Mouse (Mus musculus) heart, embryonic 13.5 days (tissue): ENCODE measurements at regions not wholly inside any gene's neighbourhood (a gene's known extent, or its start where the extent isn't known, plus 50 kb on each side); places are given as distances from the start of the nearest gene placed in this dataset.

Experiments
- ATAC-seq: fragments of 200-750 bp; cut with Nextera tagmentation; 2 replicates; pipeline ENCODE4 v1.8.0; 2017; ENCODE audit warnings: moderate TSS enrichment; ENCODE audit not compliant: insufficient number of reproducible peaks, low FRiP score, low TSS enrichment; ENCODE audit errors: extremely low read depth
- H3K27ac ChIP-seq: fragments of 300-500 bp; sonication (generic); replicated peaks from 2 replicates; pipeline ENCODE4 v1.5.1; 2015; ENCODE audit warnings: moderate library complexity, mild to moderate bottlenecking, inconsistent platforms
- H3K27me3 ChIP-seq: fragments of 300-500 bp; sonication (generic); replicated peaks from 2 replicates; pipeline ENCODE4 v1.6.1; 2015; ENCODE audit warnings: mild to moderate bottlenecking, inconsistent platforms
- H3K36me3 ChIP-seq: fragments of 300-500 bp; sonication (generic); 2 replicates; pipeline ENCODE4 v1.6.1; 2015; ENCODE audit warnings: mild to moderate bottlenecking, inconsistent platforms
- H3K4me1 ChIP-seq: fragments of 300-500 bp; sonication (generic); 2 replicates; pipeline ENCODE4 v1.6.1; 2015; ENCODE audit warnings: inconsistent platforms
- H3K4me2 ChIP-seq: fragments of 300-500 bp; sonication (generic); 2 replicates; pipeline ENCODE4 v1.6.1; 2015; ENCODE audit warnings: inconsistent platforms, mild to moderate bottlenecking, moderate library complexity
- H3K4me3 ChIP-seq: fragments of 300-500 bp; sonication (generic); 2 replicates; pipeline ENCODE4 v1.5.1; 2015; ENCODE audit warnings: moderate library complexity, mild to moderate bottlenecking, inconsistent platforms
- H3K9ac ChIP-seq: fragments of 300-500 bp; sonication (generic); 2 replicates; pipeline ENCODE4 v1.6.1; 2015; ENCODE audit warnings: inconsistent platforms, mild to moderate bottlenecking, moderate library complexity
- H3K9me3 ChIP-seq: fragments of 300-500 bp; sonication (generic); 2 replicates; pipeline ENCODE4 v1.6.1; 2016; ENCODE audit warnings: inconsistent platforms
- WGBS: fragments of 180-500 bp; shearing (Covaris S2); methylation state at CpG from one replicate; pipeline ENCODE4 v1.1.7; 2015; ENCODE audit warnings: mixed read lengths; 5-methylcytosine and 5-hydroxymethylcytosine counted together

DNA sequence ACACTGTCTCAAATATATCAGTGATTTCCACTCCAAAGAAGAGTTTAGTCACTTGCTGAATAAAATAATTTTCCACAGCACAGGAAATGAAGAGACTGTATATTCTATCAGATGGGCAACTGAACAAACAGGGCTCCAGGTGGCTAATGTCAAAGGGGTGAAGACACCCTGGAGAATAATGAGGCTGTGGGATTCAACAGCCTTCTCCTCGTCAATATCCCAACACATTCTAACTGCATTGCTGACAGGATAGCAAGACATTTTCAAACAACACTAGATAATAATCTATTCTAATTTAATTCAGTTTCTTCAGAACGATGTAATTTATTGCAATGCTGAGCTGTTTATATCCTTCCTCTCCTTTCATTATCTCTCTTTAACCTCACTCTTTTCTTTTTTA is 134.4 kb upstream of the Klhl13 start:
- H3K36me3 ChIP-seq = no peaks in the 10 kb centered on the region
- no peak overlapping the region for H3K9ac ChIP-seq
- H3K4me3 ChIP-seq = no peak overlapping the region
- H3K9me3 ChIP-seq = no peaks in the 10 kb centered on the region
- 31% methylated on average over 2 of the region's 2 CpGs for WGBS
- H3K27me3 ChIP-seq = no peaks in the 10 kb centered on the region
- no peaks in the 10 kb centered on the region for H3K4me1 ChIP-seq
- no peak overlapping the region for H3K27ac ChIP-seq
- H3K4me2 ChIP-seq = no peak overlapping the region
- no peak for ATAC-seq

DNA sequence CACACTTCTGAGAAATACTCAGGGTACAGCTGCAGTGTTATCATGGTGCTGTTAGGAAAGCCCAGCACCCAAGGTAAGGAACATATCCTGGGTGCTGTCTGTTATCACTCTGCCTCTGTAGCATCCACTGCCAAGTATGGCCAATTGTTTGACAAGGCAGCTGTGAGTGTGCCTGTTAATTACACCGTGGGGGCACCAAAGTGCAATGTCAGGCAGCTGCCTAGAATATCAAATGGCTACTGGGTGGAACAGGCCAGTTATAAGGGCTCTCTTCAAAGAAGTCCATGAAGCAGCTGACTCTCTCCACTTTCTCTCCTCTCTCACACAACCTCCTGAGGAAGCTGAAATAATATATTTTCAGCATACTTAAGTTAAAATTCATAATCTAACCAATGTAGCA is 130.3 kb upstream of the Klhl13 start:
- H3K9me3 ChIP-seq = no peaks in the 10 kb centered on the region
- no peaks in the 10 kb centered on the region for H3K4me1 ChIP-seq
- 17% methylated on average over 1 of the region's 1 CpGs for WGBS
- no peaks in the 10 kb centered on the region for H3K36me3 ChIP-seq
- no peak overlapping the region for H3K4me2 ChIP-seq
- no peak overlapping the region for H3K9ac ChIP-seq
- no peak overlapping the region for H3K27ac ChIP-seq
- no peak overlapping the region for H3K4me3 ChIP-seq
- no peaks in the 10 kb centered on the region for H3K27me3 ChIP-seq
- ATAC-seq = no peak

DNA sequence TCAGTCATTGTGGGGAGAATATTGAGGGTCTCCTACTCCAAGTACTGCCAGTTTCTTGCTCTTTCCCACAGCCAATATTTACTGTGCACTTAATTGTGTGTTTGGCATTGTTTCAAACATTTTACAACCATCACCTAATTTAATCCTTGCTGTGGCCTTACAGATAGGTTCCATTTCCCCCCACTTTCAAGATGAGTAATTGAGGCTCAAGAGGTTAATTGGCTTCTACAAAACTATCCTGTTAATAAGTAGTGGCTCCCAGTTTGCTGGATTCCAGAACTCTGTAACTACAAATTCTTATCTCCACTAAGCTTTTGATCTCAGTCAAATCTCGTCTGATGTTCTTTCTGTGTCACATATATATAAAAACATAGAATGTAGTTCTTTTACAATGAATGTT is 112.0 kb upstream of the Klhl13 start:
- H3K4me2 ChIP-seq = no peak overlapping the region
- no peak overlapping the region for H3K9ac ChIP-seq
- no peaks in the 10 kb centered on the region for H3K36me3 ChIP-seq
- 48% methylated on average over 1 of the region's 1 CpGs for WGBS
- ATAC-seq = no peak
- no peak overlapping the region for H3K4me3 ChIP-seq
- H3K4me1 ChIP-seq = no peaks in the 10 kb centered on the region
- no peaks in the 10 kb centered on the region for H3K27me3 ChIP-seq
- H3K9me3 ChIP-seq = no peaks in the 10 kb centered on the region
- no peak overlapping the region for H3K27ac ChIP-seq

DNA sequence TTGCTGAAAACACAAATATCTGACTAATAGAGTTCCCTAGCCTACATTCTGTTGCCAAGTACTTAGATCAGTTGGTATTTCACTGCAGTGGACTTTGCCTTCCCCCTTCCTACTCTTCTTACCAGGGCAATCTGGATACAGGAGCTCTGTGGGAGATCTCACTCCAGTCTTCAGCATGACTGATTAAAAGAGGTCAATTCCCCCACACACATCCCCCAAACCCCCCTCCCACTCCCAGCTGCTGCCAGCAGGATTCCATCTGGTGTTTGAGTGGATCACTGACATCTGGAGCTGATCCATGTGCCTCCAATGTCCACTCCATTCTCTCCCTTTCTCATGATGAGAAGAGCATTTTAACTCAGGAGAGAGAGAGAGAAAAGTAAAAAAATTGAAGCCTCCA is 101.1 kb upstream of the Klhl13 start:
- Histone ChIP-seq H3K9ac (no peak overlapping the region), H3K9me3 (no peaks in the 10 kb centered on the region), H3K27me3 (no peaks in the 10 kb centered on the region), H3K36me3 (no peaks in the 10 kb centered on the region), H3K4me3 (no peak overlapping the region), H3K27ac (no peak overlapping the region), H3K4me2 (no peak overlapping the region), H3K4me1 (no peaks in the 10 kb centered on the region)
- ATAC-seq = no peak

DNA sequence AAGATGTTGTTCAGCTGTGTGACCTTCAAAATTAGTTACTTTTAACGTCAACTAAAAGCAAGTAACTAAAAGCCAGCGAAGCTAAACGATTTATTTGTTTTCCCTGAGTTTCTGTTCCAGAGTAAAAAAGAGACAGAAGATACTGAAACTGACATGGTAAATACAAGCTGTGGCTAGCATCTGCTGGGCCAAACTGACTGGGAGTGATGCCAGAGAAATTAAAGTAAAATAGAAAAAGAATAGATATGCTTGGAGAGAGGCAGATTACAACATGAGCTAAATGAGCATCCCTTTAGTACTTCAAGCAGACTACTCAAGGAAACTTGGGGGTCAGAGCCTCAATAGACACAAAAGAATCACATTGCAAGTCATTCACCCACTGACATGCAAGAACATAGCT is 88.7 kb upstream of the Klhl13 start:
- Histone ChIP-seq H3K27me3 (no peaks in the 10 kb centered on the region), H3K27ac (no peak overlapping the region), H3K9me3 (no peaks in the 10 kb centered on the region), H3K36me3 (no peaks in the 10 kb centered on the region), H3K4me3 (no peak overlapping the region), H3K4me2 (no peak overlapping the region), H3K9ac (no peak overlapping the region), H3K4me1 (no peaks in the 10 kb centered on the region)
- ATAC-seq = no peak
- WGBS = 60% methylated on average over 3 of the region's 3 CpGs

DNA sequence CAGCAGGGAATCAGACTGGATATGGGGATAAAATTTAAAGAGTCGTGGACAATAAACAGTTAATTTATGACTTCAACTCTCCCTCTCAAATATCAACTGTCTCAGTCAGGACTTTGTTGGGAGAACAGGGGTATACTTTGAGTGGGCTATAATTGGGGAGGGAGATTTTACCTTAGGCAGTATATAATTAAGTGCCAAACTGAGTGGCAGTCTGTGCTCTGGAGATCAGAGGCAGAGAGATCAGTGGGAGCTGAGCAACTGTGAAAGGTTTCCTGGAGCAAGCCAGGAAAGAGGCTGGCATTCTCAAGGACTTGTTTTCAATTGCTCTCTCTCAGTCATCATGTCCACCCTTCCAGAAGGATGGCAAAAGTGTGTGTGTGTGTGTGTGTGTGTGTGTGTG is 57.9 kb upstream of the Klhl13 start:
- H3K36me3 ChIP-seq = no peaks in the 10 kb centered on the region
- no peak overlapping the region for H3K9ac ChIP-seq
- H3K4me1 ChIP-seq = peaks cover 4% of the 10 kb centered on the region; the same call in 1 of the 2 replicates
- no peaks in the 10 kb centered on the region for H3K9me3 ChIP-seq
- no peak for ATAC-seq
- no peak overlapping the region for H3K4me3 ChIP-seq
- H3K27me3 ChIP-seq = no peaks in the 10 kb centered on the region
- 53% methylated on average over 1 of the region's 1 CpGs for WGBS
- no peak overlapping the region for H3K4me2 ChIP-seq
- H3K27ac ChIP-seq = 0 out of 2 replicates have a peak overlapping the region, but pooled peaks have one; percentile 24

DNA sequence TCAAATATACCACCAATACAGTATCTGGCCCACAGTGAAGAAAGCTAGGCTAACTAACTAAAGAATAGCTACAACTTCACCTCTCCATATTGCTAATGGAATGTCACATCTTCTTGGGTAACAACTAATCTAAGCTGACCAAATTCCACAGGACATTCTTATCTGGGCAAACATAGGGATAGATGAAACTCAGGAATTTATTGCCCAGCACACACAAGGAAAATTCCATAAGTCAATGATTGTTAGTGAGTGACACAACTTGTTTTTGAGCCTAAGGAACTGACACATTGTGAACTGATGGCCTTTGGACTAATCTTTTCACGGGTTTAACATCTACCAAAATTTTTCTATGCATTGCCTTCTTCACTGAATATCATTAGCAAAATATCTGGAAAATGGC is 52.6 kb upstream of the Klhl13 start:
- Histone ChIP-seq H3K27me3 (no peaks in the 10 kb centered on the region), H3K9ac (no peak overlapping the region), H3K4me3 (no peak overlapping the region), H3K9me3 (no peaks in the 10 kb centered on the region), H3K36me3 (no peaks in the 10 kb centered on the region), H3K4me1 (no peaks in the 10 kb centered on the region), H3K27ac (no peak overlapping the region), H3K4me2 (no peak overlapping the region)
- 65% methylated on average over 1 of the region's 1 CpGs for WGBS
- no peak for ATAC-seq
